Mouse (Mus musculus) brain, adult 10 weeks (tissue): Measurements from ENCODE around the gene Sltm. TPM values are rescaled to one million over a fixed set of nuclear protein-coding genes. Genes with fewer than 3 reads are reported as not detected.

Experiments used
- polyA plus RNA-seq: library from polyadenylated mRNA; stranded (reverse); fragments of 350-450 nt; fragmentation: Illumina TruSeq; extraction: RNeasy Lipid Tissue Mini Kit (QIAGEN cat#74804); gene quantifications from one replicate; pipeline ENCODE4 v1.2.3, GENCODE M21; 2015; ENCODE audit warnings: low read depth, low replicate concordance

Gene Sltm
- polyA plus RNA-seq, result 36.1 TPM

GRCm38 (mm10) chr9:70542305-70543041 lies at the start of gene Sltm:
TSS of gene Sltm (plus strand) at chr9:70542754.

GRCm38 (mm10) chr9:70503626-70504041 lies 38.9 kb upstream of the Sltm start, which contains the start of gene Rnf111:
TSS of gene Rnf111 (minus strand) at chr9:70503725.

Other genes starting within 250 kb of the Sltm start
- 1.1 TPM for gene Ccnb2, start 121.2 kb upstream of the Sltm start, polyA plus RNA-seq
- gene Rnf111, start 39.0 kb upstream of the Sltm start, polyA plus RNA-seq, result 23.9 TPM
- gene Gm10642, start 113.5 kb downstream of the Sltm start, polyA plus RNA-seq, result 0.37 TPM
- gene Mindy2, start 114.4 kb downstream of the Sltm start, polyA plus RNA-seq, result 32.2 TPM
- 43.9 TPM for gene Adam10, start 136.2 kb downstream of the Sltm start, polyA plus RNA-seq